Mouse (Mus musculus) midbrain, embryonic 15.5 days (tissue): Measurements from ENCODE around the gene Amt. TPM values are rescaled to one million over a fixed set of nuclear protein-coding genes. Genes with fewer than 3 reads are reported as not detected.

ENCODE experiments used
- ATAC-seq: fragments of 200-750 bp; cut with Nextera tagmentation; replicated peaks from 2 replicates; pipeline ENCODE4 v1.8.0; 2017; ENCODE audit warnings: moderate TSS enrichment
- H3K27ac ChIP-seq: fragments of 300-500 bp; sonication (generic); 2 replicates; pipeline ENCODE4 v1.5.1; 2015; ENCODE audit warnings: mild to moderate bottlenecking, inconsistent platforms
- H3K27me3 ChIP-seq: fragments of 300-500 bp; sonication (generic); replicated peaks from 2 replicates; pipeline ENCODE4 v1.6.1; 2015; ENCODE audit warnings: inconsistent platforms
- H3K36me3 ChIP-seq: fragments of 300-500 bp; sonication (generic); replicated peaks from 2 replicates; pipeline ENCODE4 v1.6.1; 2015; ENCODE audit warnings: inconsistent platforms
- H3K4me1 ChIP-seq: fragments of 300-500 bp; sonication (generic); 2 replicates; pipeline ENCODE4 v1.6.1; 2015; ENCODE audit warnings: inconsistent platforms
- H3K4me2 ChIP-seq: fragments of 300-500 bp; sonication (generic); 2 replicates; pipeline ENCODE4 v1.6.1; 2015; ENCODE audit warnings: inconsistent platforms, mild to moderate bottlenecking, moderate library complexity
- H3K4me3 ChIP-seq: fragments of 300-500 bp; sonication (generic); 2 replicates; pipeline ENCODE4 v1.5.1; 2015; ENCODE audit warnings: mild to moderate bottlenecking, inconsistent platforms
- H3K9ac ChIP-seq: fragments of 300-500 bp; sonication (generic); 2 replicates; pipeline ENCODE4 v1.6.1; 2015; ENCODE audit warnings: mild to moderate bottlenecking, inconsistent platforms
- H3K9me3 ChIP-seq: fragments of 300-500 bp; sonication (generic); 2 replicates; pipeline ENCODE4 v1.6.1; 2016; ENCODE audit warnings: inconsistent platforms
- WGBS: fragments of 180-500 bp; shearing (Covaris S2); methylation state at CpG from one replicate; pipeline ENCODE4 v1.1.7; 2015; ENCODE audit warnings: mixed read lengths; 5-methylcytosine and 5-hydroxymethylcytosine counted together
- polyA plus RNA-seq: library from polyadenylated mRNA; unstranded; fragments of >200 nt; fragmentation: Nextera tagmentation; extraction: Ambion mirVana; gene quantifications from 2 replicates; pipeline ENCODE4 v1.2.1, GENCODE M21; 2015

The Amt gene
- polyA plus RNA-seq: 28.9 and 32.1 TPM in 2 replicates

DNA sequence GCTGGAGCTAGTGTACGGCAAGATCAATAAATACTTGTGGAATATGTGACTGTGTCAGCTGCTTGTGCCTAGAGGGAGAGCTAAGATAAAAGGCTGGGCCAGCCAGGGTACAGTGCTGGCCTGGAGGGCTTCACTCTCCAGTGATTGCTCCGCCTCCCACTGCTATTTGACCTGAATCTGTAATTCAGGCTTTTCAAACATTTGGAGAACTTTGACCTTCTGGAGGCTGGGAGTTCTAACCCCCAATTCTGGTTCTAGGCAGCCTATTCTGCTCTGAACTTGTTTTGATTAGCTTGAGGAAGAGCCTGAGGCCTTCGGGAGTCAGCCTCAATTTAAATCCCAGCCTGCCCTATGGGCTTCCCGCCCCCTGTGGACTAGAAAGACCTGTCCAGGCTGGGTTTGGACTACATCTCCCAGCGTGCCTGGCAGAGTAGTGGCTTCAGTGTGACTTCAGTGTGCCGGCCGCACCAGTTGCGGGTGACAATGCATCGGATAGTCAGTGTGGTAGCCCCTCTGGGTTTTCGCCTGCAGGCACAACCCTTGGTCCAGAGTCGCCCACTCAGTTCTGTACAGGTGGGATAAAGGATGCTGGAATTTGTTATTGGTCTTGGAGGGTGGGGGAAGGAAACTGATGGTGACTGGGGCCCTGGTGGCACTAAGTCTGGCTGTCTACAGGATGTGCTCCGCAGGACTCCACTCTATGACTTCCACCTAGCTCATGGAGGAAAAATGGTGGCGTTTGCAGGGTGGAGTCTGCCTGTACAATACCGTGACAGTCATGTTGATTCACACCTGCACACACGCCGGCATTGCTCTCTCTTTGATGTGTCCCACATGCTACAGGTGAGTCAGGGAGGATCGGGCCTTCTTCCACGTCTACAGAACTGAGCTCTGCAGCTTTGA lies at the start of gene Amt:
Gene Amt, plus strand, starts transcription at position 401 of the 903 bp plus-strand sequence.
- H3K27ac ChIP-seq: peak within 1 kb of the TSS; percentile 25; the same call in 1 of the 2 replicates
- H3K9ac ChIP-seq: no peak within 1 kb of the TSS
- H3K4me3 ChIP-seq: peak within 1 kb of the TSS; percentile 26
- 18% methylated on average over 18 of the region's 18 CpGs for WGBS
- peak within 1 kb of the TSS; percentile 34 for H3K4me2 ChIP-seq
- no peaks in the 10 kb centered on the region for H3K9me3 ChIP-seq
- H3K4me1 ChIP-seq: peaks cover 14% of the 10 kb centered on the region
- peak; percentile 60 for ATAC-seq
- H3K36me3 ChIP-seq: peaks cover 14% of the 10 kb centered on the region; the same call in 1 of the 2 replicates
- H3K27me3 ChIP-seq: no peaks in the 10 kb centered on the region

DNA sequence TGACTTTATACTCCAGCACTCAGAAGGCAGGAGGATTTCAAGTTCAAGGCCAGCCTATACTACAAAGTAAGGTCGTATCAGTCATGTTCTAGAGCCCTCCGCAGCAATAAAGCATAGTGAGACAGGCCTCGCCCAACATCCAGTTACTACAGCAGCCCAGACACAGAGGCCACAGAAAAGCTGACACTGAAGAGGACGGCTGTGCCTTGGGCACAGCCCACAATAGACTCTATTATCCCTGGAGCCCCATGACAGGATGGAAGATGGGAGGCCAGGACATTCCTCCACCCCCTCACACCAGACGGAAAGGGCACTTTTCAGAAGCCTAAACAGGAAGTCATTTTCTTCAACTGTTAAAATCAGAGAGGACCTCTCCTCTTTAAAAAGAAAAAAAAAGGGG lies 47.7 kb upstream of the Amt start:
- no peaks in the 10 kb centered on the region for H3K9me3 ChIP-seq
- peaks cover 5% of the 10 kb centered on the region for H3K36me3 ChIP-seq
- no peaks in the 10 kb centered on the region for H3K4me1 ChIP-seq
- H3K4me2 ChIP-seq: no peak overlapping the region
- no peak overlapping the region for H3K27ac ChIP-seq
- H3K9ac ChIP-seq: no peak overlapping the region
- no peak for ATAC-seq
- WGBS: 67% methylated on average over 5 of the region's 5 CpGs
- H3K4me3 ChIP-seq: no peak overlapping the region
- no peaks in the 10 kb centered on the region for H3K27me3 ChIP-seq

DNA sequence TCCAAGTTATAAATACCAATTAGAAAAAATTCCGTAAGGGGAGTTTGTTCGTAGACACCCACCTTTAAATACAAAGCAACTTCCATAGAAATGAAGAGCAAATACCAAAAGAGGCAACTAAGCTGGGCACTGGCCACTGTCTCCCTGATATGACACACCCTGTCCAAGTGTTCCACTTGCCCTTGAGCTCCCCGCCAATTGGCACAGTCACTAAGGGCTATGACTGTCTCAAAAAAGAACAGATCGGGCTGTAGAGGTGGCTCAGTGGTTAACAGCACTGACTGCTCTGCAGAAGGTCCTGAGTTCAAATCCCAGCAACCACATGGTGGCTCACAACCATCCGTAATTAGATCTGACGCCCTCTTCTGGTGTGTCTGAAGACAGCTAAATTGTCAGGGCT lies 44.8 kb upstream of the Amt start:
- no peaks in the 10 kb centered on the region for H3K9me3 ChIP-seq
- H3K27ac ChIP-seq: no peak overlapping the region
- H3K4me3 ChIP-seq: no peak overlapping the region
- no peak overlapping the region for H3K4me2 ChIP-seq
- peaks cover 5% of the 10 kb centered on the region for H3K36me3 ChIP-seq
- no peaks in the 10 kb centered on the region for H3K4me1 ChIP-seq
- no peak overlapping the region for H3K9ac ChIP-seq
- no peaks in the 10 kb centered on the region for H3K27me3 ChIP-seq
- ATAC-seq: no peak
- 97% methylated on average over 6 of the region's 6 CpGs for WGBS

DNA sequence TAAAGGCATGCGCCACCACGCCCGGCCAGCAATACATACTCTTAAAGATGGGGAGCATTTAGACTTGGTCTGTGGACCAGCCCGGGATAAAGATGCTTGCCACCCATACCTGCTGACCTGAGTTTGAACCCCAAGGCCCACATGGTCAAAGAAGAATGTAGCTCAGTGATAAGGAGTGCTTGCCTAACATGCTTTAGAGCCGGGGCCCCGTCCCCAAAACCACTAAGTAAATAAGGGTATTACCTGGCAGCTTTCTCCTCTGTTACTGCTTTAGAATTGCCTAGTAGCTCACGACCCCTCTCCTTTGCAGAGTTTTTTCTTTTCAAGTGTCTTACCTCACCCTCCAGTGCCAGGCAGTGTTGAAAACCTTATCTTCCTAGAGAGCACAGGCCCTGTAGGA lies 43.9 kb upstream of the Amt start:
- H3K36me3 ChIP-seq: peaks cover 5% of the 10 kb centered on the region
- no peak overlapping the region for H3K4me2 ChIP-seq
- WGBS: 97% methylated on average over 7 of the region's 7 CpGs
- no peaks in the 10 kb centered on the region for H3K27me3 ChIP-seq
- ATAC-seq: no peak
- no peak overlapping the region for H3K9ac ChIP-seq
- H3K27ac ChIP-seq: no peak overlapping the region
- H3K4me3 ChIP-seq: no peak overlapping the region
- H3K4me1 ChIP-seq: no peaks in the 10 kb centered on the region
- no peaks in the 10 kb centered on the region for H3K9me3 ChIP-seq

DNA sequence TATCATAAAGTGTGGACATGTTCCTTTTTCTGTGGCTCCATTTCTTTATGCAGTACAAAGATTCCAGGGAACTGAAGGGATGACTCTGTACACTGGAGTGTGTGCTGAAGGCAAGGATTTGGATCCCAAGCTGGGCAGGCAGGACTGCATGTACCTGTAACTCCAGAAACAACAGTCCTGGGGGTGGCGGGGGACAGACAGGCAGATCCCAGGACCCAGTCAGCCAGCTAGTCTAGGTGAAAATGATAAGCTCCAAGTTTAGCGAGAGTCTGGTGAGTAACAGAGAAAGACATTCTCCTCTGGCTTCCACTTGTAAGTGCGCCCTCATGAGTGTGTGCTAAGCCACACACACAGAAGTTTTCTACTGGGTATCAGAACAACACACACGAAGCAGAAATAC lies 36.1 kb upstream of the Amt start:
- Histone ChIP-seq H3K9me3 (no peaks in the 10 kb centered on the region), H3K4me2 (no peak overlapping the region), H3K27ac (no peak overlapping the region), H3K4me1 (peaks cover 27% of the 10 kb centered on the region), H3K27me3 (no peaks in the 10 kb centered on the region), H3K9ac (no peak overlapping the region), H3K4me3 (no peak overlapping the region), H3K36me3 (no peaks in the 10 kb centered on the region)
- ATAC-seq: no peak
- WGBS: 82% methylated on average over 4 of the region's 4 CpGs

DNA sequence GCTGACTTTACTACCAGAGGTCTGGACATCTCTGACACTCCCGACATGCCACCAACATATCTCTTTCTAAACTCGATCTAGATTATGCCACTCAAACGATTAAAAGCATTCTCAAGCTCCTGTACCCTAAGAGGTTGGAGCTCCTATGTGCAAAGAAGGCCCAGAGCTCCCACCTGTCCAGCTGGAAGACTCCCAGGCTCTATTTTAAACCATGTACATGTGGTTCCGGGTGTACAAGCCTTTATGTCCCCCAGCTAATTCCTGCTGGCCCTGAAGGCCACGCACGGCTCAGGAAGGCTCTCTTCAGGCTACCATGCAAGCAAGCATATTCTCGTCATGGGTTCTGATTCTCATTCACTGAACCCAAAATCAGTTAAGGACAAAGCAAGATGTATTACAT lies 34.8 kb upstream of the Amt start:
- no peaks in the 10 kb centered on the region for H3K36me3 ChIP-seq
- peak overlapping the region; percentile 66 for H3K4me2 ChIP-seq
- no peaks in the 10 kb centered on the region for H3K27me3 ChIP-seq
- H3K4me1 ChIP-seq: peaks cover 27% of the 10 kb centered on the region
- no peak overlapping the region for H3K9ac ChIP-seq
- H3K9me3 ChIP-seq: no peaks in the 10 kb centered on the region
- no peak overlapping the region for H3K27ac ChIP-seq
- H3K4me3 ChIP-seq: no peak overlapping the region
- WGBS: 76% methylated on average over 7 of the region's 7 CpGs
- no peak for ATAC-seq

DNA sequence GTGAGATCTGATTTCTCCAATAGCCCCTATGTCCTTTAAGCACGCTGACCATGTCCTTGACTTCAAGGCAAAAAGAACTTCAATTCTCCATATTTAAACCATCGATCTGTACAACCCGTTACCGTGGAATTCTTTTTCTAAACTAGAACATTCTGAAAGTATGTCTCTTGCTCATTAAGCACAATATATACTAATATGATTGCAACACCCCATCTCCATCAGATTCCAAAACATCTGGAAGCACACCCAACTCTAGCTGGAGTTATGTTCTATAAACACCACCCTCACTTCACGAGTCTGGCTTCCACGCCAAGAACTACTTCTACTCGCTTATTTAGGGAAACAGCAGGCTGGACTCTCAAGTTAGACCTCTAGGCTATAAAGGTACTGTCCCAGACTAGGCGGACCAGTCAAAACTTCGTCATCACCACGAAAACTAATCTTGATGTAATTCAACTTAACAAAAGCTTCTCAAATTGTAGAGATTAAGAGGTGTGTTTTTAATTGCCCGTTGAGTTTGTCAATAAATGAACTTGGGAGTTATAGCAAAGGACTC lies 34.1 kb upstream of the Amt start:
- no peak for ATAC-seq
- Histone ChIP-seq H3K4me3 (peak overlapping the region; percentile 94), H3K27me3 (no peaks in the 10 kb centered on the region), H3K4me2 (peak overlapping the region; percentile 66), H3K36me3 (no peaks in the 10 kb centered on the region), H3K9me3 (no peaks in the 10 kb centered on the region), H3K27ac (peak overlapping the region; percentile 93), H3K9ac (peak overlapping the region; percentile 95), H3K4me1 (peaks cover 27% of the 10 kb centered on the region)
- WGBS: 45% methylated on average over 11 of the region's 11 CpGs

DNA sequence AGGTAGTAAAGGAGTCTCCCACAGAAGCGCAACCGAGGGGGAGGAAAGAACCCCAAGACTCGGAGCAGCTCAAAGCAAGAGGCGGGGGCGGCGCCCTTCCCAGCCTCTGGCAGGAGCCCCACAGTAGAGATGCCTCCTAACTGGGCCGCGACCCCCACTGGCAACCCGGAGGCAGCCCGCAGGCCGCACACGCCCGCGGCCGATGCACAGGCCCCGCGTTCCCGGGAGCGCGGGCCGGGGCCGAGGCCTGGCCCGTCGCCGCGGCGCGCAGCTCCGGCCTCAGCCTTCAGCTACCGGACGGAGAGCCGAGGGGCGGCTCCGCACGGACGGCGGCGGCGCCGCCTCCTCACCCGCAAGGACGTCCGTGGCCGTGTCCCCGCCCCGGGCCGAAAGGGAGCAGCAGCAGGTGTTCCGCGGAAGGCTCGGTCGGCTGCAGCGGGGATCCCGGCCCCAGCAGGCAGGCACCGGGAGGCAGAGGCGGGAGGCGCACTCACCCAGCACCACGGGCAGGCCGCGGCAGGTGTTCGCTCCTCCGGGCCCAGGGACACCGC lies 33.4 kb upstream of the Amt start:
- H3K9ac ChIP-seq: peak overlapping the region; percentile 95
- no peaks in the 10 kb centered on the region for H3K9me3 ChIP-seq
- ATAC-seq: peak; percentile 63
- WGBS: 0% methylated on average over 61 of the region's 62 CpGs
- peaks cover 27% of the 10 kb centered on the region for H3K4me1 ChIP-seq
- H3K36me3 ChIP-seq: no peaks in the 10 kb centered on the region
- no peaks in the 10 kb centered on the region for H3K27me3 ChIP-seq
- peak overlapping the region; percentile 93 for H3K27ac ChIP-seq
- H3K4me3 ChIP-seq: peak overlapping the region; percentile 94
- peak overlapping the region; percentile 66 for H3K4me2 ChIP-seq

DNA sequence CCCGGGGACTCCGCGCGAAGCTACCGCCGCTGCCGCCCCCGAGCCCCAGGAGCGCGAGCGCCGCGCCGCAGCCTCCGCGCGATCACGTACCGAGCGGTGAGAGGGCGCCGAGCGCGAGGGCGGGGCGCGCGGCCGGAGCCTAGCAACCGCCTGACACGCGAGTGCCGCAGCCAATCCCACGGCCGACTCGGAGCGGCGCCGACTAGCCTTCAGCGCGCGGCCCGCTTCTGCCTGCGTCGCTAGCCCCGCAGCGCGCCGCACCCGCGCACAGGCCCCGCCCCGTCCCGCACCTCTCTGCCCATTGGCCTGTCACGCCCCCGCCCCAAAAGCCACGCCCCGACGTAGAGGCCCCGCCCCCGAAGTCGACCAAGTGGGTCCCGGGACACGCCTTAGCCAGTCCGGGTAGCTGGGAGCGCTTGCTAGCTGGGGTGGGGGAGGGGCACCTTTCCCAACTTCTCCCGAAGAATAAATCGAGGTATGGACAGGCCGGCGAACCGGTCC lies 32.9 kb upstream of the Amt start, which contains the start of gene Dag1:
Gene Dag1, minus strand, starts transcription at position 269 of the 501 bp plus-strand sequence.
- WGBS: under 1% methylated on average over 66 of the region's 71 CpGs
- Histone ChIP-seq H3K4me3 (peak within 1 kb of the TSS; percentile 94), H3K9ac (peak within 1 kb of the TSS; percentile 95), H3K36me3 (no peaks in the 10 kb centered on the region), H3K27me3 (no peaks in the 10 kb centered on the region), H3K27ac (peak within 1 kb of the TSS; percentile 93), H3K4me2 (peak within 1 kb of the TSS; percentile 66), H3K9me3 (no peaks in the 10 kb centered on the region), H3K4me1 (peaks cover 27% of the 10 kb centered on the region)
- ATAC-seq: peak; percentile 99

DNA sequence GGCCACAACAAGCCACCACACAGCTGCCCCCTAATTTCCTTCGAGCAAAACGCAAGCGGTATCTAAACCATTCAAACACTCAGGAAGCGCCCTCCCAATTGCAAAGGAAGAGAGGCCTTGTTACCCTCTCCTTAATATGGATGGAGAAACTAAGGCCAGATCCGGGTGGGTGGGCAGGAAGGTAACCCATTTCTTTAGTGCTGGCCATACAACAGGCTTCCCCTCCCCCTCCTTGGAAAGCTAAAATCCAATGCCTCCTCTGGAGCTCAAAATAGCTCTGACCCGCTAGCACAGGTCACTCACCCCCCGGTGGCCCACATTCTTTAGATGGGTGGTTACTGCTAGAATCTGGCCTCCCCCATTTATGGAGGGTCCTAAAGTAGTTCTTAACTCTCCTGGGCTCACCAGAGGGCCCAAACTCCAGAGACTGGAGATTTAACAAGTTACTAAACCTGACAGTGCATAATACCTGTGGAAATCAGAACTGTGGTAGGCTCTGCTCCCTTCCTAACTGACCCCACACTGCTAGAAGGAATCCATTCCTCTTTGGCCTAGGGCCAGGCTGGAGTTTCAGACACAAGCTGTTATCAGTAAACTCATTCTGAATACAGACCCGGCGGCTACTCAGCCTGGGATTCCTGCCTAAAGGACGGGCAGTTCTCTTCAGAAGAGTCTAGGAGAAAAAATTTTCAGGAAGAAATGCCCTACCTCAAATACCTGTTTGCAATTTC lies 32.3 kb upstream of the Amt start:
- H3K4me1 ChIP-seq: peaks cover 27% of the 10 kb centered on the region
- H3K9ac ChIP-seq: peak overlapping the region; percentile 30; the same call in 1 of the 2 replicates
- H3K4me3 ChIP-seq: peak overlapping the region; percentile 94
- ATAC-seq: no peak; the same call in 1 of the 2 replicates
- peak overlapping the region; percentile 93 for H3K27ac ChIP-seq
- WGBS: 15% methylated on average over 10 of the region's 10 CpGs
- H3K27me3 ChIP-seq: no peaks in the 10 kb centered on the region
- peak overlapping the region; percentile 66 for H3K4me2 ChIP-seq
- no peaks in the 10 kb centered on the region for H3K36me3 ChIP-seq
- no peaks in the 10 kb centered on the region for H3K9me3 ChIP-seq

DNA sequence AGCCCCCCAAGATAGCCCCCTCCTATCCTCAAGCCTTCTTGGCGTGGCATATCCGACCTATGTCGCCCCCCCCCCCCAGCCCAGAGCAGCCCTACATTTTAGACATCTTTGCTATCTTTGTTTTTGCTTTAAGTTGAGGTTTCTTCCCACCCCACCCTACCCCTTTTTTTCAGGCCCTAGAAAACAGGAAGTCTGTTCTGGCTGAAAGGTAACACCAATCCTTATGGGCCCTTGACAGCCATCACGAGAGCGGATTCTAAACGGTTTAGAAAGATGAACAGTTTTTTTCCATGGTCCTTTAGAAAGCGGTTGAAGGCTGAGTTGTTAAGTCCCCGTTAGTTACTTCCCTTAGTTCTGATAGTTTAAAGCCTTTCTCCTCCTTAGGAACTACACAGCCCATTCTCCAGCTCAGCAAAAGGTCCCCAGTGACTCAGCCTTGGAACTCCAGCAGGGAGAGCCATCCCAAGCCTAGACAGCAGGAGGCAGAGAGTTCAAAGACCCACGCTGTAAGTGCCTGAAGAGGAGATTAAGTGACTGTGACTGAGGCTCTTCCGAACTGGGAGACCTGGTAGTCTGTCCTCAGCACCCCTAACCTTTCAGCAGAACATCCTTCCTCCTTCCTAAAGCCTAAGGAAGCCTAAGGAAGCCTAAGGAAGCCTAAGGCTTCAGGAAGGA lies 30.3 kb upstream of the Amt start:
- no peak overlapping the region for H3K4me3 ChIP-seq
- no peak for ATAC-seq
- H3K4me1 ChIP-seq: peaks cover 19% of the 10 kb centered on the region
- no peak overlapping the region for H3K4me2 ChIP-seq
- no peaks in the 10 kb centered on the region for H3K36me3 ChIP-seq
- no peak overlapping the region for H3K9ac ChIP-seq
- 70% methylated on average over 10 of the region's 10 CpGs for WGBS
- H3K27ac ChIP-seq: no peak overlapping the region
- H3K27me3 ChIP-seq: no peaks in the 10 kb centered on the region
- H3K9me3 ChIP-seq: no peaks in the 10 kb centered on the region
